Mouse (Mus musculus): ENCODE measurements around the gene Txndc12. TPM values are rescaled to one million over a fixed set of nuclear protein-coding genes. Genes with fewer than 3 reads are reported as not detected.

The Txndc12 gene
- polyA plus RNA-seq, 1 experiment from 2014 or later = 72.7 TPM

GRCm38 (mm10) chr4:108904076-108904475, 69.7 kb downstream of the Txndc12 start:
- Histone ChIP-seq H3K27ac (replicated peaks) (no peak overlapping the region), H3K9me3 (replicated peaks) (no peaks in the 10 kb centered on the region), H3K36me3 (no peaks in the 10 kb centered on the region), H3K4me1 (no peaks in the 10 kb centered on the region), H3K9ac (replicated peaks) (no peak overlapping the region), H3K4me3 (replicated peaks) (no peak overlapping the region), H3K27me3 (replicated peaks) (no peaks in the 10 kb centered on the region), H3K4me2 (no peak overlapping the region)
- 63% methylated on average over 6 of the region's 6 CpGs for WGBS
- ATAC-seq (ENCODE audit: low FRiP score) = no peak

GRCm38 (mm10) chr4:108904790-108905189, 70.4 kb downstream of the Txndc12 start:
- H3K27ac ChIP-seq (replicated peaks) = no peak overlapping the region
- WGBS = 92% methylated on average over 10 of the region's 10 CpGs
- H3K4me1 ChIP-seq = no peaks in the 10 kb centered on the region
- no peaks in the 10 kb centered on the region for H3K27me3 ChIP-seq (replicated peaks)
- no peaks in the 10 kb centered on the region for H3K36me3 ChIP-seq
- H3K4me2 ChIP-seq = no peak overlapping the region
- ATAC-seq (ENCODE audit: low FRiP score) = no peak
- no peaks in the 10 kb centered on the region for H3K9me3 ChIP-seq (replicated peaks)
- H3K9ac ChIP-seq (replicated peaks) = no peak overlapping the region
- H3K4me3 ChIP-seq (replicated peaks) = no peak overlapping the region

GRCm38 (mm10) chr4:108905859-108906258, 71.5 kb downstream of the Txndc12 start:
- no peak for ATAC-seq (ENCODE audit: low FRiP score)

GRCm38 (mm10) chr4:108907475-108907874, 73.1 kb downstream of the Txndc12 start:
- Histone ChIP-seq H3K27ac (replicated peaks) (no peak overlapping the region), H3K4me1 (no peaks in the 10 kb centered on the region), H3K27me3 (replicated peaks) (no peaks in the 10 kb centered on the region), H3K4me2 (no peak overlapping the region), H3K36me3 (no peaks in the 10 kb centered on the region), H3K4me3 (replicated peaks) (no peak overlapping the region), H3K9me3 (replicated peaks) (no peaks in the 10 kb centered on the region), H3K9ac (replicated peaks) (no peak overlapping the region)
- ATAC-seq (ENCODE audit: low FRiP score) = no peak

More at GRCm38 (mm10) chr4:108905859-108906258, 71.5 kb downstream of the Txndc12 start:
- Histone ChIP-seq H3K27me3 (replicated peaks) (no peaks in the 10 kb centered on the region), H3K4me1 (no peaks in the 10 kb centered on the region), H3K9me3 (replicated peaks) (no peaks in the 10 kb centered on the region), H3K4me3 (replicated peaks) (no peak overlapping the region), H3K27ac (replicated peaks) (no peak overlapping the region), H3K36me3 (no peaks in the 10 kb centered on the region), H3K4me2 (no peak overlapping the region), H3K9ac (replicated peaks) (no peak overlapping the region)
- 35% methylated on average over 6 of the region's 6 CpGs for WGBS

GRCm38 (mm10) chr4:108909872-108910425, 75.5 kb downstream of the Txndc12 start:
- H3K4me2 ChIP-seq = no peak overlapping the region
- no peak for ATAC-seq (ENCODE audit: low FRiP score)

More at GRCm38 (mm10) chr4:108909872-108910425, 75.5 kb downstream of the Txndc12 start:
- Histone ChIP-seq H3K9me3 (replicated peaks) (no peaks in the 10 kb centered on the region), H3K27me3 (replicated peaks) (no peaks in the 10 kb centered on the region), H3K27ac (replicated peaks) (no peak overlapping the region), H3K4me3 (replicated peaks) (no peak overlapping the region), H3K36me3 (no peaks in the 10 kb centered on the region), H3K9ac (replicated peaks) (no peak overlapping the region), H3K4me1 (peaks cover 5% of the 10 kb centered on the region; the same call in 1 of the 2 replicates)
- WGBS = 69% methylated on average over 8 of the region's 8 CpGs

Other genes with a start within 250 kb of the Txndc12 start
- gene Cc2d1b, start 214.7 kb upstream of the Txndc12 start, polyA plus RNA-seq (2015; fragmentation: Nextera tagmentation; extraction: Ambion mirVana) = 18.2 and 19.8 TPM in 2 replicates
- 2.0 and 2.3 TPM in 2 replicates for gene 3110021N24Rik, start 115.0 kb upstream of the Txndc12 start, polyA plus RNA-seq (2015; fragmentation: Nextera tagmentation; extraction: Ambion mirVana)
- 6.9 and 7.7 TPM in 2 replicates for gene Zfyve9, start 53.8 kb upstream of the Txndc12 start, polyA plus RNA-seq (2015; fragmentation: Nextera tagmentation; extraction: Ambion mirVana)
- gene Btf3l4, start 987 bp upstream of the Txndc12 start, polyA plus RNA-seq (2015; fragmentation: Nextera tagmentation; extraction: Ambion mirVana) = 150 and 152 TPM in 2 replicates
- 26.0 and 33.7 TPM in 2 replicates for gene Kti12, start 13.2 kb downstream of the Txndc12 start, polyA plus RNA-seq (2015; fragmentation: Nextera tagmentation; extraction: Ambion mirVana)
- gene A730015C16Rik, start 14.0 kb downstream of the Txndc12 start, polyA plus RNA-seq (2015; fragmentation: Nextera tagmentation; extraction: Ambion mirVana) = 1.1 and 1.4 TPM in 2 replicates
- gene Rab3b, start 44.5 kb downstream of the Txndc12 start, polyA plus RNA-seq (2015; fragmentation: Nextera tagmentation; extraction: Ambion mirVana) = 167 and 208 TPM in 2 replicates
- 70.7 and 75.1 TPM in 2 replicates for gene Nrd1, start 166.1 kb downstream of the Txndc12 start, polyA plus RNA-seq (2015; fragmentation: Nextera tagmentation; extraction: Ambion mirVana)